Mouse (Mus musculus) erythroblast, embryonic 14.5 days (primary cell): Measurements from ENCODE around the gene Ubash3b.

ENCODE experiments used
- GATA1 ChIP-seq: IDR thresholded peaks from 2 replicates; pipeline ENCODE4 v1.6.1; 2012; ENCODE audit warnings: low read length, inconsistent platforms, mixed read lengths
- TAL1 ChIP-seq: IDR thresholded peaks from 3 replicates; pipeline ENCODE4 v1.6.1; 2012; ENCODE audit warnings: low read length, inconsistent platforms, mixed read lengths

DNA sequence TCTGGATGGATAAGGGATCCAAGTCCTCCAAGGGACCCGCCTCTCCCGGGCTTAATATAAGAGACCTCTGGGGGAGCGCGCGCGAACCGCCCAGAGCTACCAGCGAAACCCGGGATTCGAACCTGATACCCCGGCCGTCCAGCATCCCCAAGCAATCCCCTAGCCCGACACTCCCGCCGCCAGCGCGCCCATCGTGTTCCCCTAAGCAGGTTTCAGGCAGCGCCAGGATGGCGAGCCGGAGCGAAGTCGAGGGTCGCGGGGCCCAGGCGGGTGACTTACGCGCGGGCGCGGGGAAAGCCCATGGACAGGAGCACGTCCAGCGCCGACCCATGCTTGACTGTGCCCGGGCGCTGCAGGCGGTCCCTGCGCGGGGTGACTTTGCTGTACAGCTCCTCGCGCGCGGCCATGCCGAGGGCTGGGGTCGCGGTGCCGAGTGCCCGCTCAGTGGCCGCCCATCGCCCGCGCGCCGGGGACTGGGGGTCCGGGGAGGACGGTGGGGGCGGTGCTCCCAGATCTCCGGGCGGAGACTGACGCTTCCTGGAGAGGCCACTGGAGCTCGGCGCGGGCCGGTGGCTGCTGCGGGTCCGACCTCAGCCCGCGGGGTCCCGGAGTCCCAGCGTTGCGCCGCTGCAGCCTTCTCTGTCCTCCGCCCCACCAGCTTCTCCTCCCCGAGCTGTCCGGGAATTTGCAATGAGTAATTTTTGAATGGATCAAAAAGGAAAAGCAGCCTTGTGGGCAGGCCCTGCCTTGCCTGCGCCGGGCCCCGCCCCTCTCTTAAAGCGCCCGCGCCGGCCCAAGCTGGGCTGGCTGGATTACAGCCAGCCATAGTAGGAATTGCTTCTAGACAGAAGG, 4.3 kb downstream of the Ubash3b start:
- TF ChIP-seq GATA1 (no peak), TAL1 (no peak)
